Mouse (Mus musculus): ENCODE results near the gene Cox19. TPM values are rescaled to one million over a fixed set of nuclear protein-coding genes. Genes with fewer than 3 reads are reported as not detected.

Gene Cox19
- polyA plus RNA-seq, 2 experiments = 77.8 to 108 TPM

DNA sequence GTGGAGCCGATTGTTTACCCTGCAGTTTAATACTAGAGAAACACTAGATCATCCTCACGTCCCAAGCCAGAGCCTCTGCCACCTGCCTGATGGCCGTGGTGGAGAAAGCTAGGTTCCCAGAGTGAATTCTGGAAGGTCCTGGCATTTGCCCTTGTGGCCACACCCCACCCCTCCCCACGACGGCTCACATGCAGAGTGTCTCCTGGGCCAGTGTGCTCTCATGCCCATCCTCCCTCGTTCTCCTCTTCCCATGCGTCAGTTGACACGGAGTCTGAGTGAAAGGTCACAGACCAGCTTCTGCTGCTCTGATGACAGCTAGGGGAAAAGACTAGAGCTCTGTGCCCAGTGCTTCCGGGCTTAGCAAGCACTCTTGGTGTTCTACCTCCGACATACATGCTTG is 33.3 kb upstream of the Cox19 start:
- H3K9ac ChIP-seq (ENCODE audit: low read depth, low read length, severe bottlenecking) = no peak overlapping the region
- H3K27ac ChIP-seq (replicated peaks; ENCODE audit: low read depth, low read length) = no peak overlapping the region
- no peak for DNase-seq (ENCODE audit: low spot score)
- no peak overlapping the region for H3K4me3 ChIP-seq (replicated peaks; ENCODE audit: low read length)
- no peak for ATAC-seq (ENCODE audit: low FRiP score, low read depth)
- no peak overlapping the region for H3K4me2 ChIP-seq (replicated peaks; ENCODE audit: low read depth, low read length, severe bottlenecking)
- TF ChIP-seq POLR2A (IDR thresholded peaks at IDR 0.05; ENCODE audit: borderline replicate concordance, extremely low read depth, insufficient read depth, insufficient read length) = no peak
- WGBS = 69% methylated on average over 10 of the region's 10 CpGs
- H3K4me1 ChIP-seq (ENCODE audit: control insufficient read depth, insufficient read depth, low read length) = peaks cover 32% of the 10 kb centered on the region
- no peaks in the 10 kb centered on the region for H3K36me3 ChIP-seq (ENCODE audit: control insufficient read depth, insufficient read depth, low read length)
- no peaks in the 10 kb centered on the region for H3K9me3 ChIP-seq (ENCODE audit: control insufficient read depth, low read length)
- no peaks in the 10 kb centered on the region for H3K27me3 ChIP-seq (ENCODE audit: control insufficient read depth, insufficient read depth, low read length)

DNA sequence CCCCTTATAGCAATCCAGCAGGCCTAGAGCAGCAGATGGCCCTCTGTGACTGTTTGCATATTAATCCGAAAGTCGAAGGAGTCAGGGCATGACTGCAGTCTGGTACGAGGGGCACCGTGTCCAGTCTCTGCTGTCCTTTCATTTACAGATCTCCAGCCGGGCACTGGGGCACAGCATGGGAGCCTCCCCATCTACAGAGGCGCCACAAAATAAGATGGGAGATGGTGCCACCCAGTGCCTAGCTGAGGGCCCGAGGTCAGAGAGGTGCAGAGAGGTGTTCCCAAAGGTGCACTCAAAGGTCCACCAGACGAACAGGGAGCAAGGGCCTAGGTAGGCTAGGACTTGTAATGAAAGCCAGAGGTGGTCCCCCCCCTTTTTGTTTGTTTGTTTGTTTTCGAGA is 32.0 kb upstream of the Cox19 start:
- Histone ChIP-seq H3K36me3 (ENCODE audit: control insufficient read depth, insufficient read depth, low read length) (no peaks in the 10 kb centered on the region), H3K4me3 (replicated peaks; ENCODE audit: low read length) (no peak overlapping the region), H3K9me3 (ENCODE audit: control insufficient read depth, low read length) (no peaks in the 10 kb centered on the region), H3K4me1 (ENCODE audit: control insufficient read depth, insufficient read depth, low read length) (peaks cover 31% of the 10 kb centered on the region), H3K4me2 (replicated peaks; ENCODE audit: low read depth, low read length, severe bottlenecking) (no peak overlapping the region), H3K27me3 (ENCODE audit: control insufficient read depth, insufficient read depth, low read length) (no peaks in the 10 kb centered on the region), H3K27ac (replicated peaks; ENCODE audit: low read depth, low read length) (0 out of 2 replicates have a peak overlapping the region, but pooled peaks have one; percentile 19), H3K9ac (ENCODE audit: low read depth, low read length, severe bottlenecking) (no peak overlapping the region)
- TF ChIP-seq POLR2A (IDR thresholded peaks at IDR 0.05; ENCODE audit: borderline replicate concordance, extremely low read depth, insufficient read depth, insufficient read length) = no peak
- 86% methylated on average over 9 of the region's 9 CpGs for WGBS
- ATAC-seq (ENCODE audit: low FRiP score, low read depth) (no peak), DNase-seq (ENCODE audit: low spot score) (no peak)

GRCm38 (mm10) chr5:139382760-139383159 is 31.5 kb upstream of the Cox19 start:
- Histone ChIP-seq H3K27me3 (ENCODE audit: control insufficient read depth, insufficient read depth, low read length) (no peaks in the 10 kb centered on the region), H3K4me2 (replicated peaks; ENCODE audit: low read depth, low read length, severe bottlenecking) (no peak overlapping the region), H3K27ac (replicated peaks; ENCODE audit: low read depth, low read length) (no peak overlapping the region), H3K4me1 (ENCODE audit: control insufficient read depth, insufficient read depth, low read length) (peaks cover 31% of the 10 kb centered on the region), H3K36me3 (ENCODE audit: control insufficient read depth, insufficient read depth, low read length) (no peaks in the 10 kb centered on the region), H3K9me3 (ENCODE audit: control insufficient read depth, low read length) (no peaks in the 10 kb centered on the region), H3K4me3 (replicated peaks; ENCODE audit: low read length) (no peak overlapping the region), H3K9ac (ENCODE audit: low read depth, low read length, severe bottlenecking) (no peak overlapping the region; the same call in 1 of the 2 replicates)
- DNase-seq (ENCODE audit: low spot score) (no peak), ATAC-seq (ENCODE audit: low FRiP score, low read depth) (no peak)
- WGBS = 72% methylated on average over 8 of the region's 8 CpGs
- no peak for TF ChIP-seq POLR2A (IDR thresholded peaks at IDR 0.05; ENCODE audit: borderline replicate concordance, extremely low read depth, insufficient read depth, insufficient read length)

DNA sequence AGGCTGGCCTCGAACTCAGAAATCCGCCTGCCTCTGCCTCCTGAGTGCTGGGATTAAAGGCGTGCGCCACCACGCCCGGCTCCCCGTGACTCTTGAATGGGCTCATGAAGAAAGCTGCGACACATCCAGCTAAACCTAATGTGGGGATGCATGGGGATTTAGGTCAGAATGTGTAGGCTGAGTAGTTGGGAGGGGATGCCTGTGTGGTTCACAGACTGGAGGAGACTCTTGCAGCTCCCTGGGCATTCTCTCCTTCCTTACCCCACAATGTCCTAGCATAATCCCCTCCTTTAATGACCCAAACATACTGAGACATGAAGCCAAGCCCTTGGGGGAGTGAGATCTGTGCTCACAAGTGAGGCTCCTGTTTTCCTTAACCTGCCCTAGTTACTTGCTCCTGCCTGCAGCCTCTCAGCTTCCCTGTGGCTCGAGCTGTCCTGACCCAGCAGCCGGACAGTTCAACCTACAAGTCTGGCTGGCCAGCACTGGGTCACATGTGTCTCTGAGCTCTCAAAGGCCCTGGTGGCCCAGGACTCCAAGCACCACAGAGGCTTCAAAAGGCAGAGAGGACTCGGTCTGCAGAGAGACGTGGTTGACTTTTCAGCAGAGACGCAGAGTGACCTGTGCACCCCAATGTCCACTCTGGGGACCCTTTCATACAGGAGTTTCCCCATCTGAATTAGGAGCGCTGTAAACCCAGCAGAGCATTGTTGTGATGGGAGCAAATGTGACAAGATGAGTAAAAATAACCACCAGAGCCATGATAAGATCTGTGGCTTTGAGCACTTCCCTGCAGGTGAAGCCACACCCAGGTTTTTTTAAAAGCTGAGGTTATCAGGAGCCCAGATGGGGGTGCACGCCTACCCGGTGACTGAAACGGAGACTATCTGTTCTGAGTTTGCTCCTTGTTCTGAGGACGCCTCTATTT is 30.6 kb upstream of the Cox19 start:
- H3K36me3 ChIP-seq (ENCODE audit: control insufficient read depth, insufficient read depth, low read length) = no peaks in the 10 kb centered on the region
- no peaks in the 10 kb centered on the region for H3K9me3 ChIP-seq (ENCODE audit: control insufficient read depth, low read length)
- DNase-seq (ENCODE audit: low spot score) (no peak), ATAC-seq (ENCODE audit: low FRiP score, low read depth) (no peak)
- no peak for TF ChIP-seq POLR2A (IDR thresholded peaks at IDR 0.05; ENCODE audit: borderline replicate concordance, extremely low read depth, insufficient read depth, insufficient read length)
- no peak overlapping the region for H3K9ac ChIP-seq (ENCODE audit: low read depth, low read length, severe bottlenecking)
- H3K4me1 ChIP-seq (ENCODE audit: control insufficient read depth, insufficient read depth, low read length) = peaks cover 33% of the 10 kb centered on the region
- no peak overlapping the region for H3K4me3 ChIP-seq (replicated peaks; ENCODE audit: low read length)
- no peak overlapping the region for H3K4me2 ChIP-seq (replicated peaks; ENCODE audit: low read depth, low read length, severe bottlenecking)
- H3K27ac ChIP-seq (replicated peaks; ENCODE audit: low read depth, low read length) = no peak overlapping the region
- 81% methylated on average over 18 of the region's 18 CpGs for WGBS
- H3K27me3 ChIP-seq (ENCODE audit: control insufficient read depth, insufficient read depth, low read length) = no peaks in the 10 kb centered on the region

GRCm38 (mm10) chr5:139380385-139381248 is 29.4 kb upstream of the Cox19 start:
- Histone ChIP-seq H3K4me1 (ENCODE audit: control insufficient read depth, insufficient read depth, low read length) (peaks cover 33% of the 10 kb centered on the region), H3K27me3 (ENCODE audit: control insufficient read depth, insufficient read depth, low read length) (no peaks in the 10 kb centered on the region), H3K9ac (ENCODE audit: low read depth, low read length, severe bottlenecking) (peak overlapping the region; percentile 60), H3K4me2 (replicated peaks; ENCODE audit: low read depth, low read length, severe bottlenecking) (peak overlapping the region; percentile 73), H3K27ac (replicated peaks; ENCODE audit: low read depth, low read length) (no peak overlapping the region), H3K9me3 (ENCODE audit: control insufficient read depth, low read length) (no peaks in the 10 kb centered on the region), H3K4me3 (replicated peaks; ENCODE audit: low read length) (peak overlapping the region; percentile 58), H3K36me3 (ENCODE audit: control insufficient read depth, insufficient read depth, low read length) (no peaks in the 10 kb centered on the region)
- WGBS = 1% methylated on average over 65 of the region's 73 CpGs
- DNase-seq (ENCODE audit: low spot score) (peak; percentile 91), ATAC-seq (ENCODE audit: low FRiP score, low read depth) (peak; percentile 89)
- TF ChIP-seq POLR2A (IDR thresholded peaks at IDR 0.05; ENCODE audit: borderline replicate concordance, extremely low read depth, insufficient read depth, insufficient read length) = no peak

Data from limb, embryonic 14.5 days (tissue).